Mouse (Mus musculus) left cerebral cortex, adult 11 months (tissue): ENCODE results near the gene Ube2v1.
"Not testable (repeated sequence)": the region's sequence is repeated elsewhere in the genome, so short reads cannot be mapped to it uniquely, and the experiment has no call there.

ENCODE experiments used
- DNase-seq: peaks from one replicate; pipeline ENCODE4 v3.0.0; 2022; ENCODE audit warnings: low spot score

Gene Ube2v1

GRCm38 (mm10) chr2:167654911-167655600 is 23.2 kb upstream of the Ube2v1 start:
- no peak for DNase-seq

GRCm38 (mm10) chr2:167652694-167653093 is 20.8 kb upstream of the Ube2v1 start:
- DNase-seq: no peak

DNA sequence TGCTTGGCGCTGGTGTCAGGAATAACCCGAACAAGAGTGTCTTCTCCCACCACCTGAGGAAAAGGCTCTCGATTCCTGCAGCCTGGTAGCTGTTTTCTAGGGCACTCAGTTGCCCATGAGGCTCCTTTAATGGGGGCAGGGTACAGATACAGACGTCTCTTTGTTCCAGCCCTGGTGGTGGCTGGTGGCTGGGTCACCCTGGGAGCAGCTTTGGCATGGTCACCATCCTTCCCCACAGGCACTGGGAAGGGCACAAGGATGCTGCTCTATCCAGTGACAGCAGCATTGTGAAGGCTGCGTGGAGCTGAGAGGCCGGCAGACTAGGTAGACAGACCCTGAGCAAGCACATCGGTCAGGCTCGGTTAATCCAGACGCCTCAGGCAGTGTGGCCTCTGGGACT is 19.7 kb upstream of the Ube2v1 start:
- no peak for DNase-seq

DNA sequence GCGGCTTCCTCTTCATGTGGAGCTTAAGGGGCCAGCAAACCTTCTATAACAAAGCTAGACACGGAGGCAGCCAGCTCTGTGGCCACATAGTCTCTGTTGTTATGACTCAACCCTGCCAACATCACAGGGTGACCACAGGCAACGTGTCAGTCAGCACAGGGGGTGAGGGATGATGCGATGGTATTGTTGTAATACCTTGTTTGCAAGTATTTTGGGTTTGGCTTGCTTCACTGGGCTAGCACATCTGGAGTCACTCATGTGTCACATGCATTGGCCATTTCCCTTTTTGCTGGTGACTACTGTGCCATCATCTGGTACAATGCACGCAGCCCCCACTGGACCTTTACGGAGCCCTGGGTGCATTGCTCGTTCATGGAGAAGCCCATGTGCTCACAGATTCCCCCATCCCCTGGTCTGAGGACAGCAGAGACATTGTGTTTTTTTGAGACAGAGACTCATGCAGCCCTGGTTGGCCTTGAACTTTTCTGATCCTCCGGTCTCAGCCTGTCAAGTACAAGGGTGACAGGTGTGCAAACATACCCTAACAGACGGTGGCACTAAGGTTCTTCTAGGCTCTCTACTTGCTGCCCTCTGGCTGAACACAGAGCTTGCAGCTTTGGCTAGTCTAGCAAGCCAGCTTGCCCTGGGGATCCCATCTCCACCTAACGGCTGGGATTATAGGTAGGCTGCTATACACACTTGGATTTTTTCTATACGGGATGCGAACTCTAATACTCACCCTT is 17.6 kb upstream of the Ube2v1 start:
- DNase-seq: no peak

- DNase-seq: no peak
These were observed 14.5 kb upstream of the Ube2v1 start for GRCm38 (mm10) chr2:167646411-167646810.

GRCm38 (mm10) chr2:167643356-167644052 is 11.6 kb upstream of the Ube2v1 start:
- not testable (repeated sequence) for DNase-seq

- no peak for DNase-seq
These were observed 10.3 kb upstream of the Ube2v1 start for GRCm38 (mm10) chr2:167642164-167642563.

GRCm38 (mm10) chr2:167641337-167641736 is 9.4 kb upstream of the Ube2v1 start:
- DNase-seq: no peak

DNA sequence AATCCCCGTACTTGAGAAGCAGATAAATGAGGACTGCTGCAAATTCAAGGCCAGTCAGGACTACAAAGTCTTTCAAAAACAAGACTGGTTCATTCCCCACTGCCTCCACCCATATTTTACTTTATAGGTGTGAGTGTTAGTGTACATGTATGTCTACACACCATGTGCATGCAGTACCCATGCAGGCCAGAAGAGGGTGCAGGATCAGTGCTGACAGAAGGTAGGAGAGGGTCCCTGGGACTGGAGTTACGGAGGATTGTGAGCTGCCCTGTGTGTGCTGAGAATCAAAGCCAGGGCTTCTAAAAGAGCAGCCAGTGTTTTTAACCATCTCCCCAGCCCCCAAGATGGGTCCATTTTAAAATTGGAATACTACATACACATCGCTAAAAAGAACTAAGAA is 8.4 kb upstream of the Ube2v1 start:
- no peak for DNase-seq

- DNase-seq: no peak
These were observed 3.1 kb upstream of the Ube2v1 start for GRCm38 (mm10) chr2:167634865-167635512.

- peak; percentile 98 for DNase-seq
These were observed 2.5 kb upstream of the Ube2v1 start for GRCm38 (mm10) chr2:167634338-167634770.

DNA sequence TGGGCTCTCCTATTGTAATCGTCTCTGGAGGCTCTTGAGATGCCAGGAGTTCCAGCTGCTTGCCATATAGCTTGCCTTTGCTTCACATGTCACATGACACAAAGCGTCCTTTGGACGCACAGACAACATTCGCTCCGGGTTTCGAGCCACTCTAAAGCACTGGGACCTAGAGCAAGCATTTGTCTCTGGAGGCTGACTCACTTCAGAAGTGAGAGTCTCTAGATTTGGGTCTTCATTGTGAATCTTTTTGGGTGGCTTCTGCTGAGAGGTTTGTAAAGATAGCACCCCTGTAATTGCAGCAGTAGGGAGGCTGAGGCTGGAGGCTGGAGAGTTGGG is 1.6 kb upstream of the Ube2v1 start:
- no peak for DNase-seq

DNA sequence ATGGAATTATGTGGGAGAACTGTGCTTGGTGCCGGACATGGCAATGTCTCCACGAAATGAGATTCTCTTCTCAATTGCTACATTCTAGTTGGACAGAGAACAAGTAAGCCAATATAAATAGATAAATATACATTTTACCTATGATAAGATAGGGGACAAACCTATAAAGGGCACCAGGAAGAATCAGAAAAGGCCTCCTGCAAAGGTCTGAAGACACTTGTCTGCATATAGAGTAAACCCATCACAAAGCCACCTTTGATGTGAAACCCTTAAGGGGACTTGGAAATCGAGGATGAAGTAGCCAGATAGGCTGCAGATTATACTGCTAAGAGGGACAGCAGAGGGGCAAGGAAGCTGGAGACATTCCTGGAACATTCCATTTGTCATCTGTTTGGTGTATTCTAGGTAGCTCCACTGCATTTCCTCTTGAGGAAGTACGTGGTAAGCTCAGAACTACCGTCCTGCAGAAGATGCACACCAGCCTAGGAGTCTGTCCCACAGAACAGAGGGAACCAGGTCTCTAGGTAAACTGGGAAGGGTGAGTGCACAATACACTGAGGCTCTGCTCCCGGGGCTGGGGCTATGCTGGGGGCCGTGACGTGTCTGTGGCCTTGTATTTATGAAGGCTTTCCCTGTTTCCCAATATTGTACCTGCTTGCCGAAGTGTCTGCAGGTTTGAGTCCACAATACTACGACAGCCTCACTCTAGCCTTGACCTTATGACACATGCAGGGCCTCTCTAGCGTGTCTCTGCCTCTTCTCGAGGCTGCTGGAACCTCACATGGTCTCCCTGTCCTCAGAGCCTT is 1.0 kb upstream of the Ube2v1 start:
- no peak for DNase-seq

DNA sequence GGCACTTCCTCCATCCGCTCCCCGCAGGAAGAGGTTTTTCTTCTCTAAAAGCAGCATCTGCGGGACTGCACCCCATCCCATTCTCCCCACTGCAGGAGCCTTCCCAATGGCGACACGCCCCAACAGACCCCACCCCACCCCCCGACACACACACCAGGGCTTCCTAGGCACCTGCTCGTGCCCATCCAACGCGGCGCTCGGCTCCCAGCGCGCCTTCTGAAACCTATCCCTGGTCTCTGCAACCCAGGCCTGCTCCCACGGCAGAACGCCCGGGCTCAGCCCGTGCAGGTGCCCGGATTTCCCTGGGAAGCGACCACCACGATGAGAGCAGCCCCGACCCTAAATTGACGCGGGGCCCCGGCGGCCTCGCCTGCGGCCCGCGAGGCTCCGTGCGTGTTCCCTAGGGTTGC is 709 bp downstream of the Ube2v1 start:
- no peak for DNase-seq

- DNase-seq: no peak
These were observed 1.5 kb downstream of the Ube2v1 start for GRCm38 (mm10) chr2:167630421-167630820.

GRCm38 (mm10) chr2:167629665-167630209 is 2.2 kb downstream of the Ube2v1 start:
- no peak for DNase-seq

- no peak for DNase-seq
These were observed 3.0 kb downstream of the Ube2v1 start for GRCm38 (mm10) chr2:167628872-167629271.

GRCm38 (mm10) chr2:167627019-167627418 is 4.9 kb downstream of the Ube2v1 start:
- no peak for DNase-seq

GRCm38 (mm10) chr2:167625670-167626069 is 6.2 kb downstream of the Ube2v1 start:
- DNase-seq: no peak

GRCm38 (mm10) chr2:167624368-167625075 is 7.4 kb downstream of the Ube2v1 start:
- DNase-seq: no peak

DNA sequence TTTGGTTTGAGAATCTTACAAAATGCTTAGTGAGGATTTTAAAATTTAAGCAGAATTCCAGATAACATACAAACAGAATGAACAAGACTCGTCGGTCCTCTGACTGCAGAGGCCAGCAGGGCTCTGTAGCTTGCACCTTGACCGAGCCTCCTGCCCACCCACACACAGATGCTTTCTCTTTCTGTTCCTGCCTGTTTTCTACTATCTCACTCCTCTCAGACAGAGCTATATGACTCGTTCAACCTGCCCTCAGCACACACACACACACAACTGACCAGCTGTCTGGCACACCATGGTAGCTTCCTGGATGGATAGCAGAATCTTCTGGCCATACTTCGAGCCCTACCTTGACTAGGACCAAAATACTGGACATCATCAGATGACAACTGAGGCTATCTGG is 8.9 kb downstream of the Ube2v1 start:
- no peak for DNase-seq
